10 mouse cellular contexts compared by ENCODE assay signal in the genomic region with DNA sequence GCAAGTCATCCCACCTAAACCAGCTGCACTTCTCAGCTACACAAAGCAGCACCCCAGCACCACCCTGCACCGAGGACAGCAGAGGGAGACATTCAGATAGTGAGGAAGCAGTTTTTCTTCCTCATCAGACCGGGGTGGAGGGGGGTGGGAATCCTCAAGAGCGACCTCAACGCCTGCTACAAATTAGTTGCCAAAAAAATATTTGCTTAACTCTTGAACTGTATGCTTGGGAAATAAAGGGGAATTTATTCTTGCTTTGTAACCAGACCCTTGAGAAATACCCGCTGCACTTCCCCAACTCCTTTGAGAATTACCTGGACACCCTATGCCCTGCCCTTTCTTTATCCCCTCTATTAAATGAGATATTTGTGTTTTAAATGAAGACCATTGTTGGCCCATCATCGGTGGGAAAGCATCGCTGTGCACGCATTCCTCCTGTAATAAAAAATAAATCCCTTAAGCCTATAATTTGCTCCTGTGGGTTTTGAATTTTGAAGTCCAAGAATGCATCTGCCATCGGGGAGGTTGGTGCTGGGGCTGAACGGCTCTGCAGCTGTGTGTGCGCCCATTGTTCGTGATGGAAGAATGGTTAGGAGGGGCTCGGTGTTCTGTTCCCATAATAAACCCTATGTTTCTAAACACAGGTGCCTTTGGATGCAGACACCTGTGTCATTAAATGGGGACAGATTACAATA.
DNase-seq lines count a peak whose midpoint lies in the region; ATAC-seq lines count a peak whose summit lies in the region.
"Had no signal": no experiment of that assay in that cellular context is flagged by ENCODE, and none has a peak within 500 bp of the region (broad histone marks: within the 10 kb centered on the region; RNA-seq: fewer than 3 reads in every experiment).

No protein-coding gene starts in this region.

- peak overlapping the region; percentile 21; the same call in 1 of the 2 replicates for H3K9ac ChIP-seq in heart, embryonic 13.5 days
- H3K9ac ChIP-seq: liver, postnatal 0 days had no signal

- peaks cover 24% of the 10 kb centered on the region for H3K4me1 ChIP-seq in heart, embryonic 13.5 days
- peaks cover 26% of the 10 kb centered on the region for H3K4me1 ChIP-seq in embryonic facial prominence, embryonic 10.5 days

- intact Hi-C loops in heart, postnatal 10 days (cut with DNase I): loop anchor here (10.0 kb wide), 1 partner anchor 128 kb away; no protein-coding TSS in a partner anchor

- WGBS in heart, embryonic 13.5 days: 63% methylated on average over 13 of the region's 13 CpGs
- WGBS in embryonic facial prominence, embryonic 10.5 days: 46% methylated on average over 13 of the region's 13 CpGs

- H3K4me2 ChIP-seq in heart, embryonic 13.5 days: no peak overlapping the region

- H3K27me3 ChIP-seq in heart, embryonic 13.5 days (replicated peaks): no peaks in the 10 kb centered on the region
- H3K27me3 ChIP-seq in embryonic facial prominence, embryonic 10.5 days (replicated peaks; ENCODE audit: low read depth, poor library complexity, severe bottlenecking): peaks cover 13% of the 10 kb centered on the region

- no peak overlapping the region for H3K4me3 ChIP-seq in heart, embryonic 13.5 days
- H3K4me3 ChIP-seq in embryonic facial prominence, embryonic 10.5 days: no peak overlapping the region

- no peak overlapping the region for H3K27ac ChIP-seq in heart, embryonic 13.5 days (replicated peaks)
- H3K27ac ChIP-seq in embryonic facial prominence, embryonic 10.5 days (replicated peaks): peak overlapping the region; percentile 30; the same call in 1 of the 2 replicates

- no peaks in the 10 kb centered on the region for H3K9me3 ChIP-seq in heart, embryonic 13.5 days
- no peaks in the 10 kb centered on the region for H3K9me3 ChIP-seq in embryonic facial prominence, embryonic 10.5 days

- H3K36me3 ChIP-seq in heart, embryonic 13.5 days: no peaks in the 10 kb centered on the region
- H3K36me3 ChIP-seq in embryonic facial prominence, embryonic 10.5 days (replicated peaks): no peaks in the 10 kb centered on the region

- no peak for ATAC-seq in heart, embryonic 13.5 days (ENCODE audit: extremely low read depth, insufficient number of reproducible peaks, low FRiP score, low TSS enrichment)
- ATAC-seq in granulocyte monocyte progenitor cell, adult 5-6 weeks (replicated peaks; ENCODE audit: poor library complexity, severe bottlenecking): no peak
- ATAC-seq: liver, postnatal 0 days had no signal

- no peak for DNase-seq in heart, postnatal 10 days
- peak; percentile 47 to 66 for DNase-seq in kidney, postnatal 4 days
- DNase-seq in kidney, adult 8-10 months: no peak
- peak; percentile 72 for DNase-seq in NIH3T3 (ENCODE audit: low read depth)
- DNase-seq in embryonic facial prominence, embryonic 10.5 days (ENCODE audit: low spot score): peak; percentile 49
- DNase-seq in ovary, postnatal 36 days (ENCODE audit: low spot score): no peak
- DNase-seq: cerebellum, postnatal 14 days; liver, postnatal 0 days had no signal

Comparison
In these comparisons a context has a peak if more than half of its experiments do, and no peak if none do; other contexts are left out.
1. DNase-seq: peak in kidney, postnatal 4 days (2 of 2), NIH3T3 (single experiment) and embryonic facial prominence, embryonic 10.5 days (single experiment); none in heart, postnatal 10 days (0 of 2), kidney, adult 8-10 months (0 of 2) and ovary, postnatal 36 days (single experiment).